Mouse (Mus musculus): Measurements from ENCODE around the gene Dph2.

DNA sequence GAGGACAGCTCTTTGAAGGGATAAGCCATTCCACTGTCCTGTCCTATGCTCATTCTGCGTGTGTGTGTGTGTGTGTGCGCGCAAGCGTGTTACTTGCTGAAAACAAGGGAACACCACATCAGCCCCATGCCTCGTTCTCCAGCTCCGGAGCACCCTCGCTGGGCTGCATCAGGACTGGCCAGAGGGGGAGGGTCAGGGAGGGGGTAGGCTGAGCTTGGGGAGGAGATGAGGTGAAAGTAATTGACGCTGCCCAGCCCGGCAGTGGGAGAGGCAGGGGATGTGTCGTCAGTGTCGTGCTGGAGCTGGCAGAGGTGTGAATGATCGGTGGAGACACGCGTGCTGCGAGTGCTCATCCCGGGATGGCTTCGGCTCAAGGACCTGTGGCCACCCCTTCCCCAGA is 42.8 kb downstream of the Dph2 start:
- TF ChIP-seq POLR2A (IDR thresholded peaks at IDR 0.05; ENCODE audit: extremely low read depth, insufficient read depth, low read length): no peak
- TF ChIP-seq CTCF (IDR thresholded peaks at IDR 0.05; ENCODE audit: low read depth, low read length): no peak
